Mouse (Mus musculus): ENCODE measurements at regions not wholly inside any gene's neighbourhood (a gene's known extent, or its start where the extent isn't known, plus 50 kb on each side); places are given as distances from the start of the nearest gene placed in this dataset.

DNA sequence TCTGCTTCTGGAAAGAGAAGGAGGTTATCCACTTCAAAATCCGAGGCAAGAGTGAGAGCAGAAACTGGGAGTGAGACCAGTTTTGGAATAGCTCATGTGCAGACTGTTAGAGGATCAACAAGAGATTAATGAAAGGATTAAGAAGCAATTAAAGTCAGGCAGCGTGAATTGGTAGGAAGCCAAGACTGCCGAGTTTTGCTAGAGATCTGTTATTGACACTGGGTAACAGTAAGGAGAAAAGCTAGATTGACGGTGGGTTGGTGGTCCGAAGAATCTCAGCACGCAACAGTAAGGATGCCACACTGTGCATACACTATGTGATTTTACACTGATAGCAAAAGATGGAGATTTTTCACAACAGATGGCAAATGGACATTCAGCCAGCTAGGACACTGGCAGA is 109.8 kb downstream of the Nsun3 start:
- TF ChIP-seq POLR2A (IDR thresholded peaks at IDR 0.05; ENCODE audit: insufficient read depth, low read depth, low read length) (no peak), CTCF (IDR thresholded peaks at IDR 0.05; ENCODE audit: insufficient read depth, low read depth, low read length) (no peak)
